Mouse (Mus musculus) intestine, embryonic 14.5 days (tissue): ENCODE data around the gene Wnt3a. TPM values are rescaled to one million over a fixed set of nuclear protein-coding genes. Genes with fewer than 3 reads are reported as not detected.
A peak's percentile ranks its signal among the peaks of the same experiment; 100 is the strongest.

Experiments
- ATAC-seq: fragments of 200-750 bp; cut with Nextera tagmentation; replicated peaks from 2 replicates; pipeline ENCODE4 v1.8.0; 2017; ENCODE audit warnings: low read depth, moderate number of reproducible peaks, moderate TSS enrichment, moderate library complexity; ENCODE audit not compliant: low FRiP score, low TSS enrichment
- DNase-seq: peaks from one replicate; pipeline ENCODE4 v3.0.0-alpha.2; 2018; ENCODE audit warnings: low spot score
- H3K27ac ChIP-seq: fragments of 300-500 bp; sonication (generic); 2 replicates; pipeline ENCODE4 v1.5.1; 2014; ENCODE audit warnings: low read depth, mild to moderate bottlenecking, control low read depth
- H3K27me3 ChIP-seq: fragments of 300-500 bp; sonication (generic); replicated peaks from 2 replicates; pipeline ENCODE4 v1.6.1; 2014; ENCODE audit warnings: low read length, control low read depth; ENCODE audit not compliant: control insufficient read depth, insufficient read depth
- H3K36me3 ChIP-seq: fragments of 300-500 bp; sonication (generic); 2 replicates; pipeline ENCODE4 v1.6.1; 2014; ENCODE audit warnings: low read length, control low read depth; ENCODE audit not compliant: control insufficient read depth, insufficient read depth
- H3K4me1 ChIP-seq: fragments of 300-500 bp; sonication (generic); replicated peaks from 2 replicates; pipeline ENCODE4 v1.6.1; 2014; ENCODE audit warnings: low read length, control low read depth, mixed read lengths; ENCODE audit not compliant: control insufficient read depth, insufficient read depth
- H3K4me2 ChIP-seq: fragments of 300-500 bp; sonication (generic); 2 replicates; pipeline ENCODE4 v1.6.1; 2014; ENCODE audit warnings: low read length
- H3K4me3 ChIP-seq: fragments of 300-500 bp; sonication (generic); 2 replicates; pipeline ENCODE4 v1.5.1; 2014; ENCODE audit warnings: low read depth, low read length, control low read depth, mixed read lengths
- H3K9ac ChIP-seq: fragments of 300-500 bp; sonication (generic); 2 replicates; pipeline ENCODE4 v1.6.1; 2014; ENCODE audit warnings: mild to moderate bottlenecking, low read length
- H3K9me3 ChIP-seq: fragments of 300-500 bp; sonication (generic); 2 replicates; pipeline ENCODE4 v1.6.1; 2016; ENCODE audit warnings: low read length, control low read depth; ENCODE audit not compliant: control insufficient read depth
- WGBS: fragments of 180-500 bp; shearing (Covaris S2); extraction: QIAGEN DNeasy Blood & Tissue Kit; methylation state at CpG from one replicate; pipeline ENCODE4 v1.1.7; 2014; 5-methylcytosine and 5-hydroxymethylcytosine counted together
- polyA plus RNA-seq: library from polyadenylated mRNA; unstranded; fragments of >200 nt; fragmentation: Nextera tagmentation; extraction: Ambion mirVana; gene quantifications from 2 replicates; pipeline ENCODE4 v1.2.1, GENCODE M21; 2014

Gene Wnt3a
- polyA plus RNA-seq, 1 experiment from 2014 or later: not detected

DNA sequence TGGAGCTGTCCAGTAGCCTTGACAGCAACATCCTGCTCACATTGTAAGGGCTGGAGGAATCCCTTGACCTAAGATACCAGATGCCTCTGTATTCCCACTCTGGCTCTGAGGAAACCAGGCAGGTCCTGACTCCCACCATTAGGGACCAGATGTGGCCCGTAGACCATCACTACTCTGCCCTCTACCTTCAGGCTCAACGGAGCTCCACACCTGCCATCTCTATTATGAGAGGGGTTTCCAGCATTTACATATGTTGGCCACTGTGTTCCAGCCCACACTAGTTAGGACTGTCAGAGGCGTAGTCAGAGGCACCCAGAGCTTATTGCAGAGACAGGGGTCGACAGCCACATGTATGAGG lies 51.1 kb downstream of the Wnt3a start:
- Histone ChIP-seq H3K36me3 (no peaks in the 10 kb centered on the region), H3K27me3 (no peaks in the 10 kb centered on the region), H3K27ac (no peak overlapping the region), H3K4me2 (no peak overlapping the region), H3K4me3 (no peak overlapping the region), H3K9me3 (no peaks in the 10 kb centered on the region), H3K9ac (no peak overlapping the region), H3K4me1 (no peaks in the 10 kb centered on the region; the same call in 1 of the 2 replicates)
- no peak for ATAC-seq
- 53% methylated on average over 4 of the region's 4 CpGs for WGBS
- DNase-seq: no peak

DNA sequence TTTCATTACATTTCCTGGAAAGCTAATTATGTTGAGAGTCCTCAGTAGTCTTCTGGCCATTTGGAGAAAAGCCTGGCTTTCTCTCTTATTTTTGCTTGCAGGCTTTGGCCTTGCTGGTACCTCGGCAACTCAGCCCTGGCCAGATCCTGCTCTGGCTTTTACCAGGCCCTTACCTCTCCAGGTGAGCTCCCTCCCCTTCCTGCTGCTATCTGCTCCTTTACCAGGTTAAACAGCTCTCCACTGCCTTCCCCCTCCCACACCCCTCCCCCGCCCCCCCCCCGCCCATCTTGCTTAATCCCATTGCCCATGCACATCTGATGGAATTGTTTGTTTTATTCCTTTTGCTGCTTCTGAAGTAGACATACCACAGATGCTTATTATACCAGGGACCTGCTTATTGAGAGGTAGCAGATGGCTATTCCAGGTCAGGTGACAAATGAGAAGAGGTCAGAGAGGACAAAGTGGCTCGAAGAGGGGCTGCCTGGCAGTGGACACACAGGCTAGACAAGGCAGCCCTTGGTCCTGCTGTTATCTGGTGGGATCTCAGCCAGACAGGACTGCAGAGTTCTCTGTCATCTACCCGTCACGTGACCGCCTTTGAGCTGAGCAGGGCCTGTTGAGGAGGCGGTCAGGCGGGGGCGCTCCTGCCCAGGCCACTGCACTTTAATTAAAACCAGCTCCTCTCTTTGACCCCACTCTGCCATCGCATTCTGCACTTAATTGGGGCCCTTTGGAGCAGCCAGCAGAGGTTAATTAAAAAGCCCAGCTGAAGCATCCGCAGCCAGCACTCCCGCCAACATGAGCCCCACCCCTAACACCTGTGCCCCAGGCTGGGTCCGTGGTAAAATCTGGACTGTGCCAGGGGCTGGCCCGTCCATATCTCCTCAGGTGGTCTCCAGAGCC lies 51.8 kb downstream of the Wnt3a start:
- H3K9ac ChIP-seq: no peak overlapping the region
- no peaks in the 10 kb centered on the region for H3K36me3 ChIP-seq
- 4% methylated on average over 15 of the region's 15 CpGs for WGBS
- no peak overlapping the region for H3K4me3 ChIP-seq
- ATAC-seq (peak; percentile 77), DNase-seq (peak; percentile 64)
- H3K27me3 ChIP-seq: no peaks in the 10 kb centered on the region
- H3K4me1 ChIP-seq: no peaks in the 10 kb centered on the region; the same call in 1 of the 2 replicates
- no peak overlapping the region for H3K4me2 ChIP-seq
- no peak overlapping the region for H3K27ac ChIP-seq
- no peaks in the 10 kb centered on the region for H3K9me3 ChIP-seq

DNA sequence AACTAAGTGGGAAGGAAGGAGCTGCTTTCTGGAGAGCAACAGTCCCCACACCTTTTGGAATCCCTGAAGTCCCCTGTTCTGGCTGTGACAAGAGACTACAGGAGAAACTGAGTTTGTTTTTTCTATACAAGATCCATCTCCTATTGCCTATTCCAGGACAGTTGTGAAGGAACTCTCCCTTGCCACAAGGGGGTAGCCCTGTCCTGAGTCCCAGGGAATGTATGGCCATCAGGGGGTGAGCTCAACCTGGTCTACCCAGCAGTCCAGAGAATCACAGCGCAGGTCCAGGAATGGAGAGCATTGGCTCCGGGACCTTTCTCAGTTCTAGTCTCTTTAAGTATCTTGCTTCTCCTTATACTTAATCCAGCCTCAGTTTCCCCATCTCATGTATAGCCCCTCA lies 57.8 kb downstream of the Wnt3a start:
- WGBS: 52% methylated on average over 2 of the region's 2 CpGs
- no peaks in the 10 kb centered on the region for H3K9me3 ChIP-seq
- H3K27me3 ChIP-seq: no peaks in the 10 kb centered on the region
- no peak for DNase-seq
- H3K36me3 ChIP-seq: no peaks in the 10 kb centered on the region
- no peak for ATAC-seq
- H3K4me2 ChIP-seq: no peak overlapping the region
- H3K4me3 ChIP-seq: no peak overlapping the region
- H3K9ac ChIP-seq: no peak overlapping the region
- 0 out of 2 replicates have a peak, but pooled peaks cover 3% of the 10 kb centered on the region for H3K4me1 ChIP-seq
- no peak overlapping the region for H3K27ac ChIP-seq

DNA sequence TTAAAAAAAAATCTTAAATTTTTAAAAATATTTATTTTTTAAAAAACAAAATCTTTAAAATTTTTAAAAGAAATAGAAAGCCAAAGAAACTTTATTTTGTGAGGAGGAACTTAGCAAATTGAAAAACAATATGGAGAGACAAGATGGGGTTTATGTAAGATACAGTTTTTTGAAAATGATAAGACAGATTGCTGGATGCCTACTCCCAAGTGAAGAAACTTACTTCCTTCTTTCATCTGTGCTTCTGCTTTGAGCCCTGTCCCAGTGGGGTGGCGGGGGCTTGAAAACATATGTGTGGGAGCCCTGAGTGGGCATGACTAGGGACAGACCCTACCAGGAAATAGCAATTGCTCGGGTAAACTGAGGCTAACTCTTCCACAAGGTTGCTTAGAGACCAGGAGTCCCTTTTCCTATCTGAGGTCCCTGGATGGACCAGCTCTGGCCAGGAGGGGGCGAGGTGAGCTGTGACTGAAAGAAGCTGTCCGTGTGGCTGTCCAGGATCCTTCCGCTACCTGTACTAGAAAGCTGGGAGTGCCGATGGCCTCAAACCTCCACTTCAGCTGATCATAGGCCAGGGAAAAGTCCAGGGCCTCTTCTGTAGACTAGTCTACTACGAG lies 60.3 kb downstream of the Wnt3a start:
- Histone ChIP-seq H3K36me3 (no peaks in the 10 kb centered on the region), H3K4me2 (no peak overlapping the region), H3K27ac (no peak overlapping the region)

DNA sequence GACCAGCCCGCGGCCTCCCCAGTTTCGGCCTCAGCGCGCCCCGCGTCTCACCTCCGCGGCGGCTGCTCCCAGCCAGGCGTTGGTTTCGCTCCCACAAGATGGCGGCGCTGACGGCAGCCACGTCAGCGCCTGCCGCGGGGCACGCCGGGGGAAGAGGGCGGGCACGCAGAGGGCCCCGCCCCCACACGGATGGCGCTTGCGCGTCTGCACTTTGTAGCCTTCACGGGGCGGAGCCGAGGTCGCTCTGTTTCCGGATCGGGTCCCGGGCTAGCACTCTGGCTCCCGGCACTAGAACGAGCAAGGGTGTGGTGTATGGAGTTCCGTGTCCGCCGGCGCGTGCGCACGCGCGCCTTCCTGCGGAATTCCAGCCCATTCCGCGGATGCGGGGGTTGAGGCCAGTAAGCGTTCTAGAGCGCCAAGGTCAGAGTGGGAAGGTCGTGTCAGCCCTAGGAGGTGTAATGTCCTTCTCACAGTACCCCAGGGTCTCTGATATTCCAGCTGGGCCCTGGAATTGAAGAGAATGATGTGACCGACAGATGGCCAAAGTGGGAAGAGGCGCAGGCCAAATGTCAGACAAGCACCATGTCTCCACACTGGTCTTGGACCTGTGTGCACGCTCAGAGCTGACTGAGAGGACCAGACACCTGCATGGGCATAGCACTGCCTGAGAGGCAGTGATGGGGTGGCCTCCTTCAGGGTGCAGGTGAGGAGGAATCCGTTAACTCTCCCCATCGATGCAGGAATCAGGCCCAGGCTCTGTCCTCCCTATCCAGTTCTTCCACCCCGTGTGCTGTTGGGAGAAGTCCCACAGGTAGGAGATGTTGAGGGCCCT lies 62.2 kb downstream of the Wnt3a start, which contains the start of gene Arf1:
Arf1 (minus strand) TSS at position 149 of the 832 bp plus-strand sequence.
- Histone ChIP-seq H3K4me2 (peak within 1 kb of the TSS; percentile 72), H3K36me3 (peaks cover 5% of the 10 kb centered on the region), H3K4me1 (peaks cover 34% of the 10 kb centered on the region), H3K9ac (peak within 1 kb of the TSS; percentile 99), H3K27ac (peak within 1 kb of the TSS; percentile 97), H3K27me3 (no peaks in the 10 kb centered on the region), H3K9me3 (no peaks in the 10 kb centered on the region), H3K4me3 (peak within 1 kb of the TSS; percentile 69)
- 6% methylated on average over 49 of the region's 59 CpGs for WGBS
- peak; percentile 98 for ATAC-seq
- peak; percentile 95 for DNase-seq

More for the DNA sequence above, 60.3 kb downstream of the Wnt3a start:
- WGBS: 14% methylated on average over 7 of the region's 7 CpGs
- no peak overlapping the region for H3K4me3 ChIP-seq
- H3K9me3 ChIP-seq: no peaks in the 10 kb centered on the region
- ATAC-seq: no peak
- peaks cover 19% of the 10 kb centered on the region for H3K4me1 ChIP-seq
- no peak overlapping the region for H3K9ac ChIP-seq
- H3K27me3 ChIP-seq: no peaks in the 10 kb centered on the region
- peak; percentile 87 for DNase-seq

DNA sequence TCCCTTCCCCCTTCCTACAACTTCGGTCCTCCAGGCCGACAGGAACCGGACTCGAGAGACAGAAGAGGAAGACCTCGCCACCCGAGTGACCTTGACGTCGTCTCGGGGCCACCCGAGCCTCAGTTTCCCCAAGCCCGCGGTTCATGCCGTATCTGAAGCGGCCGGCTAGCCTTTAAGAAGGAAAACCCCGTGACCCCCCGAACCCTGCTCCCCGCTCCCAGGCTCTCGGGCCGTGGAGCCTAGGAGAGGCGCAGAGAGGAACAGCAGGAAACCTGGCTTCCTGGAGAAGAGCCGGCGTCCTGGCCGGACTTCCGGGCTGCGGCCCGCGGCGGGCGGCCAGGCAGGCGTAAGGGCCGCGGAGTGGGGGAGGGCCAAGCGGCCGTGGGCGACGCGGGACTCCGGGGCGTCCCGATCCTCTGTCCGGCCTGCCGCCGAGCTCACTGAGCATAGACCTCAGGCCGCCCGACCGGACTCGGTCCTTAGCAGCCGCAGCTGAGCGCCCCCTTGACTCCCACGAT lies 62.9 kb downstream of the Wnt3a start:
- DNase-seq (no peak), ATAC-seq (peak; percentile 83; the same call in 1 of the 2 replicates)
- no peaks in the 10 kb centered on the region for H3K27me3 ChIP-seq
- H3K4me2 ChIP-seq: peak overlapping the region; percentile 72
- H3K4me3 ChIP-seq: peak overlapping the region; percentile 69
- WGBS: under 1% methylated on average over 46 of the region's 51 CpGs
- no peaks in the 10 kb centered on the region for H3K9me3 ChIP-seq
- peaks cover 38% of the 10 kb centered on the region for H3K4me1 ChIP-seq
- peaks cover 5% of the 10 kb centered on the region for H3K36me3 ChIP-seq
- peak overlapping the region; percentile 99 for H3K9ac ChIP-seq
- H3K27ac ChIP-seq: peak overlapping the region; percentile 97

DNA sequence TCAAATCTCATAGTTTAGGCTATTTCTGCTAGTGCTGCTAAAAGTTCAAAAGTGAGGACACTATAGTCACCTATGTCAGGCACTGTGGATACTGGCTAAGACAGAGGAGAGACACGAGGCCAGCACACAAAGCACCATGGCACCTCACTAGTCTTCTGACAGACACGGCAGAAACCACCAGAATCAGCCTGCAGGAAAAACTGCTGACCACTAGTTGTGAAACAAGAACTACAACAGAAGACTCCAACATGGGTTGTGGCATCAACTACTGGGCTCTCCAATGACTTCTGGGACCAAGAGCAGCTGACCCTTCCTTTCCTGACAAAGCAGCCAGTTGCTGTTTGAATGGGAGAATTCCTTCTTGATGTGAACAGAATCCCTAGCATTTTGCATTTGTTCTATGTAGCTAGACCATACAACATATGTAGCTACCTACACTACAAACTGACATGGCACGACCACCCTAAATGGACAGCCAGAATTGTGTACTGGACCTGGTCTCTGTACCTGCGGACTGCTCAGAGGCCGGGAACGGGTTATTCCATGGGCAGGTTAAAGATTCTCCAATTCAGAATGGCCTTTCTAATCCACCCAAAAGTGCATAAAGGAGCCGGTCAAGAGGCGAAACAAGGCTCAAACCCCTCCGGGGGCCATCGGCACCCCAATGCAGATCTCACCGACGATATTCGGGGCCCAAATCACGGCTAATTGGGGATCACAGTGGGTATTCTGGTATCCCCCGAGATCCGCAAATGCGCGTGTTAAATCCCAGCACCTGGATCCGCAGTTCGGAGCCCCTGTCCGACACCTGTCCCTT lies 63.6 kb downstream of the Wnt3a start:
- Histone ChIP-seq H3K4me3 (peak overlapping the region; percentile 69), H3K36me3 (peaks cover 5% of the 10 kb centered on the region), H3K9ac (peak overlapping the region; percentile 99), H3K27me3 (no peaks in the 10 kb centered on the region), H3K4me1 (peaks cover 43% of the 10 kb centered on the region), H3K4me2 (peak overlapping the region; percentile 72), H3K9me3 (no peaks in the 10 kb centered on the region), H3K27ac (peak overlapping the region; percentile 97)
- peak; percentile 59 for DNase-seq
- 3% methylated on average over 21 of the region's 21 CpGs for WGBS
- no peak for ATAC-seq
